Mouse (Mus musculus): ENCODE measurements around the gene Nsl1. TPM values are rescaled to one million over a fixed set of nuclear protein-coding genes. Genes with fewer than 3 reads are reported as not detected.

Nsl1 gene
- total RNA-seq, 2 experiments from 2014 or later = 1.2 to 2.6 TPM

GRCm38 (mm10) chr1:191095019-191095418 is 32.2 kb downstream of the Nsl1 start:
- no peak for DNase-seq

DNA sequence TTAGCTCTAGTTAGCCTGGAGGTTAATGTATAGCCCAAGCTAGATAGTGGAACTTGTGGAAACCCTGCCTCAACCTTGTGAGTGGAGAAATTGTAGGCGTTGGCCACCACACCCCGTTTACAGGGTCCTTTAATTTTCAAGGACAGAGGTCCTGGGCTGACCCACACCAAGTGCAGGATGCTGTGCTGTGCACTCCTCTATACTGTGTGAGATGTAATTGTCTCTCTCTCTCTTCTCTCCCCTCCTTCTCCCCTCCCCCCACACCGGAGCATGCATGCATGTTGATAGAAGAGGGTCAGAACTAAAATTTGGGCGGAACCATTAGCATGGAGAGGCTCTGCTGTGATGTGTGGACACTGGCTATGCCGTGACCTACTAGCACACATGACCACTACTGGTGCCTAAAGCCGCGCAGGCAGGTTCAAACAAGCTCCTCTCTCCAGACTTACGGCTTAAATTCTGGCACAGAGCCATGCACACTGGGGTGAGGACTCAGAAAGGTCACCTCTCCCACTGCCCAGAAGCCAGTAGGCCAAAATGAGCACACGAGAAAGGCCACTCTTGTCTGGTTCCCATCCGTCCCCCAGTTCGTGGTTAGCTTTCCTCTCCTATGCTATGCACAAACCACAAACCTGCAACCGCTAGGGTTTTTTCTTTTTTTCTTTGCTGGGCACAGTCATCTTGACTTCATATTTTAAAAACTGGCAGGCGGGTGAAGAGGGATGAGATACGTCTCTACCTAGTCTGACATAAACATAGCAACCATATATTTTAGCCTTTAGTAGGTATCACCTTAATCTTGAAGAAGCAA is 34.3 kb downstream of the Nsl1 start:
- no peak for DNase-seq

DNA sequence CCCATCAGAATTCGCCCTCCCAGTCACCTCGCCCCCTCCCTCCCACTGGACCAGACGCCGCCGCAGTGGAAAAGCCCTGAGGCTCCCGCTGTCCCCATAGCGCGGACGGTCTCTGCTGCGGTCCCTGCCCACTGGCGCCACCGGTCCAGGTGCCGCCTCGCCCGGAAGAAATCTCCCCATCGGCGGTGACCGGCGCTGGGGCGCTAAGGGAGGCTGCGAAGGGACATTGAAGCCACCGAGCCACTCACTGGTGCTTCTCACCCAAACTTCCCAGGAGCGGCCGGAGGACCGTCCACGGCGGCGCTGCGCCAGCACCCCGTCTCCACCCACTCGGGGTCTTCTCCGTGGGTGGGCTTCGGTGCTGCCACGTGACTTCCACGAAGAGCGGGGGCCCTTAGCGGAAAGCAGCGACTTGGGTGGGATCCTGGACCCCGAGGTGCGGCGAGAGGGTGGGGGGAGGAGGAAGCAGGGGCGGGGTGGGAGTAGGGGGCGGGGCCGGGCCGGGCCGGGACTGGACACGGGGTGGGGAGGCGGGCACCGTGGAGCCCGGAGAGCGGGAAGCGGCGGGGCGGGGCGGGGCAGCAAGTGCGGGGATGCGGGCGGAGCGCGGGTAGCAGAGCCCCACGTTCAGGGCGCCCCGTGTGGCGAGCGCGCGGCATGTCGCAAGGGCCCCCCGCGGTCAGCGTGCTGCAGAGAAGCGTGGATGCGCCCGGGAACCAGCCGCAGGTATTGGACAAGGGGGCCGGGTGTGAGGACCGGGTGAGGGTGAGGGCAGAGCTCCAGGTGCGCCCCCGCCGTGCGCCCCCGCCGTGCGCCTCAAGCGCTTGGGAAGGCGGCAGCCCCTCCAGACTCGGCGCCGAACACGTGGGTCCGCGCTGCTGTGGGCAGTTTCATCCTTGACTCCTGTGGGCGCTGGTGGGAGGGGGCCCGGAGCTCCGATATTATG is 35.3 kb downstream of the Nsl1 start, which contains the start of gene Batf3:
Batf3 (plus strand) TSS at position 46 of the 946 bp plus-strand sequence.
- DNase-seq = peak; percentile 63

- no peak for DNase-seq
Measured at GRCm38 (mm10) chr1:191099114-191099513, 36.3 kb downstream of the Nsl1 start.

DNA sequence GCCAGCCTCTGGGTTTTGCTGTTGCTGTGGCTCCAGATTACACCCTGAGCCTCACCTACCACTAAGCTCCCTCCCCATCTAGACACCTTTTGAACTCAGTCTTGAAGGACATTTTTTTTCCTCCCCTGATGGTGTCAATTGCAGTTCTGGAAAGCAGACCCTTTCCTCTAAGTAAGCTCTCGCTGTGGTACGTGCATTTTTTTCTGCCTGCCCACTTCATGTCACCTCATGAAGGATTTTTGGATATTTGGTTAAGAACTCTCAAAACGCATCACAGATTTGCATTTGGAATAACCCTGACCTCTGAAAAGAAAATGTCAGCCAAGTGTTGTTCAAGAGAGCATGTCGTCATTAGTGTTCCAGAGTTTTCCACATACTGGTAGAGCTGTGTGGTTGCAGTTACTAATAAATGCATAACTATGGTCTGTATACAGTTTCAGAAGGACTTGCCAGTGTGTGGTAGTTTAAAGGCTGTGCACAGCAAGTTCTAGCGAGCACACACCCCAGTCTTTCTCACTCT is 37.0 kb downstream of the Nsl1 start:
- DNase-seq = no peak

DNA sequence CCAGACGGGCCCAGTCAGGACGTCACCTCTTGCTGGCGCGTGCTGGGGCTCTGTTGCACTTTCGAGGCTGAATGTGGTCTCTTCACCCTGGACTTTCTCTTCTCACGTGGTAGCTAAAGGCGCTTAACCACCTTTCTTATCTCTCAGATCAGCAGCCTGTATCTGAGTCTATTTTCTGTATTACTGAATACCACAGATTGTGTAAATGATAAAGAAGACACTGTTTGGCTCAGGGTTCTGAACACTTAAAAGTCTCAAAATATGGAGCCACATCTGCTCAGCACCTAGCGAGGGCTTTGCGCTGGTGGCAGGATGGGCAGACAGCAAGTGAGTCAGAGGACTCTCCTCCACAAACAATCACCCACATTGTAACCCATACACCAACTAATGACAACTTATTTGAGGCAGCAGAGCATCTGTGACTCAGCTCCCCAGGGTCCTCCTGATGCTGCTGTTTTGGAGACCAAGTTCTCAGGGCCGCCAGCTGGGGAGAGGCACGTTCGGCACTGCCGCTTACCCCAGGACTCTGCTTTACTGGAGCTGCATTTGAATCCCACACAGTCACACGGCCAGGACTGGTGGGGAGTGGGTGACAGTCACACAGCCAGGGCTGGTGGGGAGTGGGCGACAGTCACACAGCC is 40.0 kb downstream of the Nsl1 start:
- DNase-seq = no peak

DNA sequence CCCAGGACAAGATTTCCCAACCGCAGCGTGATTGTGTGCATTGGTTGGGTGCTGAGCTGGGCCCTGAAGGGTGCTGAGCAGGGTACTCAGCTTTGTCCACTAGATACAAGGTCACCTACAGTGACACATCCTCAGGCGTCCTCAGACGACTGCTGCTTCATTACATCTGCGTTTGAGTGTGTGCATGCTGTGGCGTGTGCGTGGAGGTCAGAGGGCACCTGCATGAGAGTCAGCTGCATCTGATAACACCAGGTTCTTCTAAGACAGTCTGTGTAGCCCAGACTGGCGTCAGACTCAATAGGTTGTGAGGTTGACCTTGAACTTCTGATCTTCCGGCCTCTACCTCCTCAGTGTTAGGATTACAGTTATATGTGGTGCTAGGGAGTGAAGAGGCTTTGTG is 42.4 kb downstream of the Nsl1 start:
- DNase-seq = no peak

GRCm38 (mm10) chr1:191107306-191107705 is 44.5 kb downstream of the Nsl1 start:
- DNase-seq = no peak

GRCm38 (mm10) chr1:191109907-191110306 is 47.1 kb downstream of the Nsl1 start:
- no peak for DNase-seq

- no peak for DNase-seq
Measured at GRCm38 (mm10) chr1:191111146-191111545, 48.3 kb downstream of the Nsl1 start.

GRCm38 (mm10) chr1:191114868-191115267 is 52.1 kb downstream of the Nsl1 start:
- no peak for DNase-seq

- no peak for DNase-seq
Measured at GRCm38 (mm10) chr1:191115514-191116238, 52.9 kb downstream of the Nsl1 start.

DNA sequence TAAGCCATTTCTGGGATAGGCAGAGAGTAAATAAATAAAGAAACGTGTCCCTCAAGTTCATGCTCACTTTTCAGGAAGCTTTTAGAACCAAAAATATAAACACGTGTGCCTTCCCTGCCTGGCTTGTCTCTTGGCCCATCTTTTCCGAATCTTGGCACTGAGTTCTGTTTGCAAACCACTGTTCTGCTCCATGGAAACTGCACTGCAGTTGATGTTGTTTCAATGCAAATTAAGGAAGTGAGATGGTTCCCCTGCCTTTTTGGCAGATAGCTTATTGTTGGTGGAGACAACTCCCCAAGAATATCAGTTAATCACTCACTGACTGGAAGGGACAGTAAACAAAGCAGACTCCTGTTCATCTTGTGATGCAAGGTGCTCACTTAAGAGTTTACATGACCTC is 59.9 kb downstream of the Nsl1 start:
- no peak for DNase-seq

DNA sequence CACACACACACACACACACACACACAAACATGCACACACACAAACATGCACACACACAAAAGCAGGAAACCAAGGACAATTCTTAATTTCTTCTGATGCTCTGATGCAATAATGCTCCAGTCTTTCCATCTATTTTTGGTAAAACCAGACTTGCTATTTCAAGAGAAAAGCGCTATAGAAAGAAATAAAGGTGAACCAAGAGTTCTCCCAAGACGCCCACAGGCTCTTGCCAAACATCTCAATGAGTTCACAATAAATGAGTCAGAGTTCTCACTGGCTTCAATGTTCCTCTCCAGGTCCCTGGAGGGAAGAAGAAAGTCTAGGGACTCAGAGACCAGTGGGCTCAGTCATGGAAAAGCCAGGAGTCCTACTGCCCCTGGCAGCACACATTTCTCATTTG is 60.9 kb downstream of the Nsl1 start:
- DNase-seq = no peak

DNA sequence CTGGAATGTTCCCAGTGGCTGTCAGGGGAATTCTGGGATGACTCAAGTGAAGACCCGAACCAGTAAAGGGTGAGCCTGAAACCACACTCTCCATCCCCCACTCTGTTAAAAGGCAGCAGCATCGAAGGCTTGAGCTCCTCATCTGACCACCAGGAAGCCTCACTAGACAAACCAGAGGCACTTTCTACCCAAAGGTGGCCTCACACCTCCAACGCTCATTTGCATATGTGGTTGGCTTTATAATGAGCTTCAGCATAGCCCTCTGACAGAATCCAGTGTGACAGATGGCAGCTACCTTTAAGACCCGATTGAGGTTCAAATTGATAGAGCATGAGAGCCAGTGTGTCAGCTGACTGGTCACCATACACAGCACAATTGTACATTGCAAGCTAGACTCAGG is 61.5 kb downstream of the Nsl1 start:
- no peak for DNase-seq

GRCm38 (mm10) chr1:191125811-191126638 is 63.2 kb downstream of the Nsl1 start:
- DNase-seq = peak; percentile 71

- no peak for DNase-seq
Measured at GRCm38 (mm10) chr1:191131692-191132091, 68.9 kb downstream of the Nsl1 start.

GRCm38 (mm10) chr1:191132240-191132639 is 69.4 kb downstream of the Nsl1 start:
- no peak for DNase-seq

- no peak for DNase-seq
Measured at GRCm38 (mm10) chr1:191132934-191133333, 70.1 kb downstream of the Nsl1 start.

- DNase-seq = no peak
Measured at GRCm38 (mm10) chr1:191135406-191135805, 72.6 kb downstream of the Nsl1 start.

Data from gastrocnemius, postnatal 10 days (tissue).